In genomic region chr19:44284025-44284695, GRCm38 (mm10) we compare ENCODE assay signal across 8 mouse cellular contexts. TPM values are rescaled to one million over a fixed set of nuclear protein-coding genes. Genes with fewer than 3 reads are reported as not detected.
A peak's percentile ranks its signal among the peaks of the same experiment; 100 is the strongest.
DNase-seq lines count a peak whose midpoint lies in the region; ATAC-seq lines count a peak whose summit lies in the region.

No protein-coding gene starts in this region.

- intact Hi-C loops in left cerebral cortex, postnatal 14 days (cut with DNase I) = no loop called here

- DNase-seq in adrenal gland, adult 2 months = peak; percentile 94
- peak; percentile 98 for DNase-seq in embryo, embryonic 11 days
- peak; percentile 91 for DNase-seq in gastrocnemius, postnatal 25 days
- DNase-seq in intestine, embryonic 14.5 days (ENCODE audit: low spot score) = peak; percentile 95
- DNase-seq in left cerebral cortex, postnatal 14 days (ENCODE audit: low spot score in 2 of 2) = peak; percentile 92 to 97
- DNase-seq in right cerebral cortex, postnatal 14 days = peak; percentile 93
- peak; percentile 79 for DNase-seq in urinary bladder, postnatal 25 days (ENCODE audit: low spot score)

- WGBS in intestine, embryonic 14.5 days = under 1% methylated on average over 36 of the region's 38 CpGs

- H3K4me3 ChIP-seq in intestine, embryonic 14.5 days (ENCODE audit: low read depth, low read length) = peak overlapping the region; percentile 43

- H3K4me2 ChIP-seq in intestine, embryonic 14.5 days (ENCODE audit: low read length) = peak overlapping the region; percentile 76

- peaks cover 57% of the 10 kb centered on the region for H3K4me1 ChIP-seq in intestine, embryonic 14.5 days (replicated peaks; ENCODE audit: control insufficient read depth, insufficient read depth, low read length)

- peak overlapping the region; percentile 91 for H3K27ac ChIP-seq in intestine, embryonic 14.5 days (ENCODE audit: low read depth)

- peak; percentile 99 for ATAC-seq in intestine, embryonic 14.5 days (replicated peaks; ENCODE audit: low FRiP score, low TSS enrichment, low read depth)
- ATAC-seq in megakaryocyte-erythroid progenitor cell, adult 5-6 weeks (replicated peaks; ENCODE audit: low FRiP score, low TSS enrichment, poor library complexity, severe bottlenecking) = peak; percentile 97

- H3K36me3 ChIP-seq in intestine, embryonic 14.5 days (ENCODE audit: control insufficient read depth, insufficient read depth, low read length) = no peaks in the 10 kb centered on the region

- H3K27me3 ChIP-seq in intestine, embryonic 14.5 days (replicated peaks; ENCODE audit: control insufficient read depth, insufficient read depth, low read length) = no peaks in the 10 kb centered on the region

- H3K9ac ChIP-seq in intestine, embryonic 14.5 days (ENCODE audit: low read length) = peak overlapping the region; percentile 55

- H3K9me3 ChIP-seq in intestine, embryonic 14.5 days (ENCODE audit: control insufficient read depth, low read length) = no peaks in the 10 kb centered on the region

RNA-seq across cellular contexts. Expression of gene Scd2, which starts 9.3 kb away (rescaled TPM):
- total RNA-seq in adrenal gland, adult 2 months (2021) = 1,000 to 10,000 TPM in 1 of 2 experiments, 100 to 1,000 TPM in 1; 845 to 1,065 TPM
- 432 and 748 TPM in 2 replicates for polyA plus RNA-seq in adrenal gland, adult 2 months (2012; rRNA removed)
- 10 to 100 TPM; 11.8 to 12.5 TPM for total RNA-seq in gastrocnemius, postnatal 25 days (2021)
- polyA plus RNA-seq in intestine, embryonic 14.5 days (2014; fragmentation: Nextera tagmentation; extraction: Ambion mirVana) = 341 and 386 TPM in 2 replicates
- total RNA-seq in left cerebral cortex, postnatal 14 days (2021) = 100 to 1,000 TPM; 555 to 608 TPM
- total RNA-seq in megakaryocyte-erythroid progenitor cell, adult 5-6 weeks (2014; fragmentation: Nextera tagmentation) = 56.2 and 62.2 TPM in 2 replicates
- 71.9 and 90.7 TPM in 2 replicates for total RNA-seq in megakaryocyte-erythroid progenitor cell, adult 5-6 weeks (2017)

RNA-seq across cellular contexts. Expression of gene Scd4, which starts 48.7 kb away (rescaled TPM):
- 1 to 10 TPM; 5.4 to 9.3 TPM for total RNA-seq in adrenal gland, adult 2 months (2021)
- polyA plus RNA-seq in adrenal gland, adult 2 months (2012; rRNA removed) = 0.19 and 0.29 TPM in 2 replicates
- total RNA-seq in gastrocnemius, postnatal 25 days (2021) = under 1 TPM; 0.15 to 0.16 TPM
- 0.08 and 0.20 TPM in 2 replicates for polyA plus RNA-seq in intestine, embryonic 14.5 days (2014; fragmentation: Nextera tagmentation; extraction: Ambion mirVana)
- 1 to 10 TPM; 1.9 to 2.1 TPM for total RNA-seq in left cerebral cortex, postnatal 14 days (2021)
- total RNA-seq in megakaryocyte-erythroid progenitor cell, adult 5-6 weeks (2014; fragmentation: Nextera tagmentation) = 0.69 and 2.1 TPM in 2 replicates
- 0.38 TPM in 1 of 2 replicates, not detected in the other for total RNA-seq in megakaryocyte-erythroid progenitor cell, adult 5-6 weeks (2017)

Comparison
In these comparisons a context has a peak if more than half of its experiments do, and no peak if none do; other contexts are left out.
1. Peak in every context shown above with its lines: DNase-seq, ATAC-seq, H3K4me3 ChIP-seq and H3K27ac ChIP-seq.
2. RNA of gene Scd2, which starts 9.3 kb away (total RNA-seq): 845 to 1,065 TPM in adrenal gland, adult 2 months and 555 to 608 TPM in left cerebral cortex, postnatal 14 days; 56.2 to 90.7 TPM in megakaryocyte-erythroid progenitor cell, adult 5-6 weeks and 11.8 to 12.5 TPM in gastrocnemius, postnatal 25 days; every median in the first group is over 4 times any median in the second.